Mouse (Mus musculus): ENCODE measurements around the gene Olfr669. TPM values are rescaled to one million over a fixed set of nuclear protein-coding genes. Genes with fewer than 3 reads are reported as not detected.
"Not testable (repeated sequence)": the region's sequence is repeated elsewhere in the genome, so short reads cannot be mapped to it uniquely, and the experiment has no call there.

Gene Olfr669
- not detected for total RNA-seq (2021)

DNA sequence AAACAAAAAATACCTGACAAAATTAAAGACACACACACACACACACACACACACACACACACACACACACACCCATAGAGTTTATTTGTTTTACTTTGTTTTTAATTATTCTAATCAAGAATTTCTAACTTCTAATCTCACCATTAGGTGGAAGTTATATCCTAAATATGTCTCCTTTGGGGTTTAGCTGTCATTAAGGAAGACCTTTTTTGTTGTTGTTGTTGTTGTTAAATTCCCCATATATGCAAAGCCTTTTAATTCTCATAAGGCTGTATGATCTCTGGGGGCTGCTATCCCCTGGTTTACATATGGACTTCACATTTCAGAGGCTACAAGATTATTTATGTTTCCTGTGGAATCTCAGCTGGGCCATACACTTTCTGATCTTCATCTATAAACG lies at the start of gene Olfr669:
Gene Olfr669, plus strand, starts transcription at position 301 of the 400 bp plus-strand sequence.
- no peak for DNase-seq

DNA sequence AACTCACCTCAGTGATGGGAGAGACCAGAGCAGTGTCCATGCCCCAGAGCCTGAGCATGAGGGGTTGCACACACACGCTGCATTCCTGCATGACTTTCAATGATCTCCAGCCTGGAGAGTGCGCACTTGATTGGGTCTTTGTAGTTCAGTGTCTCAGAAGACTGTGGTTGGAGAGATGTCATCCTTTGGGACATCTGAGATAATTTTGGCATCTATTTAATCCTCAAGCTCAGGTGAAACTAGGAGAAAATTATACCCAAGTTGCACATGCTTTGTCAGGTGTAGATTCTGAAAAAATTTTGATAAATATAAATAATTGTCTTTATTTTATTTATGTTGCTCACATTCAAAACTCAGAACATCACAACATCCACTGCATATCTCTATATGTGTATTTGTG lies 38.2 kb upstream of the Olfr669 start, which contains the start of gene Olfr666:
Gene Olfr666, minus strand, starts transcription at position 101 of the 400 bp plus-strand sequence.
- no peak for DNase-seq

DNA sequence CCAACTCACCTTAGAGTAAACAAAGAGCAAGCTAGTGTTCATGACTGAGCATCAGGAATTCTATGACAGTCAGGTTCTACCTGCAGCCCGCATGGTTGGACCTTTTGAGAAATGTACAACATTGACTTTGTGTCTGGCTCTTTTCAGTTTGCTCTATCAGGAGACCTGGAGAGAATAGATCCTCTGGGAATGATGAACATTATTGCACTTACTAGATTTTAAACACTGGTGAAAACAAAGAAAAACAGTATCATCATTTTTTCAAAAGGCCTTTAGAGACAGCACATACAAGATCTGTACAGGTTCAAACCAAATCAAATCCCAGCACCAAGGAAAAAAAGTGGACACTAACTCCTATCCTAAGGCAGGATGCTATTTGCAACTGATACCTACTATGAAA lies 12.7 kb upstream of the Olfr669 start, which contains the start of gene Olfr667:
Gene Olfr667, minus strand, starts transcription at position 101 of the 400 bp plus-strand sequence.
- no peak for DNase-seq

DNA sequence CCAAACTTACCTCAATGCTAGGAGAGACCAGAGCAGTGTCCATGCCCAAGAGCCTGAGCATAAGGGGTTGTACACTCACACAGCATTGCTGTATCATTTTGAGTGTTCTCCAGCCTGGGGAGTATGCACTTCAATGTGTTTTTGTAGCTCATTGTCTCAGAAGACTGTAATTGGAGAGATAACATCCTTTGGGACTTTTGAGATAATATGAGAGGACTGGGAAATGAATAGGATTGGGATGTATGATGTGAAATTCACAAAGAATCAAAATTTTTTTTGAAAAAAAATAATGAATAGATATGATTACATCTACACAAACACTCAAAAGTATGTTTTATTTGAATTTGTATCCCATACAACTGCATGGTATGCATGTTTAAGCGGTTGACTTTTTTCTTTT lies 6.1 kb upstream of the Olfr669 start, which contains the start of gene Olfr668:
Gene Olfr668, minus strand, starts transcription at position 101 of the 400 bp plus-strand sequence.
- no peak for DNase-seq

DNA sequence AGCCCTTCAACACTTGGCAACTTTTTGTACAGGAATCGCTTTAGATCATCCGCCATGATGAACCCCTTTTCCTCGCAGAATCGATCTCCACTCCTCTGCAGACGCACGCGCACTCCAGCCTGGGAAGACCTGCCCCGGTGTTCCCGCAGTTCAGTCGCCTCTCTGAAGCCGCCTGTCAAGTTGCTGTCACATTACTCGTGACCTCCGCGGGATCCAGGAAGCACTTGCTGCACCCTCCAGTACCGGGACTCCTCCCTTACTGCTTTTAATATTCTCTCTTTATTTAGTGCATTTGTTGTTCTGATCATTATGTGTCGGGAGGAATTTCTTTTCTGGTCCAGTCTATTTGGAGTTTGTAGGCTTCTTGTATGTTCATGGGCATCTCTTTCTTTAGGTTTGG lies 16.2 kb downstream of the Olfr669 start:
- not testable (repeated sequence) for DNase-seq

DNA sequence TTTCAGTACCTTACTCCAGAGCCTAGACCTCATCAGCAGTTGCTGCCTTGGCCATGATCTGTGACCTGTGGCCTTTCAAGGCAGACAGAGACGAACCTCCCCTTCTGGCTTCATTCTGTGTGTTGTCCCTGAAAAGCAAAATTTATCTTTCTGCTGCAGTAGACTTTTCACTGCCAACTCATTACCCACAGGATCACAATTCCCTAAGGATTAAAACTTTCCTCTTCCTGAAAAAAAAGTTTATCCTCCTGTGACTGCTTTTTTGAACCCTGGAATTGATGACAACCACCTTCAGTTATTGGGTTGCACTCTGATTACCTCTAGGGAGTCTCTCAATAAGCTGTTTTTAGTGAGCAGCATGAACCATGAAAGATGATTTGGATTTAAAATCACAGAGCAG lies 28.5 kb downstream of the Olfr669 start, which contains the start of gene Olfr670:
Gene Olfr670, minus strand, starts transcription at position 101 of the 400 bp plus-strand sequence.
- DNase-seq = no peak

DNA sequence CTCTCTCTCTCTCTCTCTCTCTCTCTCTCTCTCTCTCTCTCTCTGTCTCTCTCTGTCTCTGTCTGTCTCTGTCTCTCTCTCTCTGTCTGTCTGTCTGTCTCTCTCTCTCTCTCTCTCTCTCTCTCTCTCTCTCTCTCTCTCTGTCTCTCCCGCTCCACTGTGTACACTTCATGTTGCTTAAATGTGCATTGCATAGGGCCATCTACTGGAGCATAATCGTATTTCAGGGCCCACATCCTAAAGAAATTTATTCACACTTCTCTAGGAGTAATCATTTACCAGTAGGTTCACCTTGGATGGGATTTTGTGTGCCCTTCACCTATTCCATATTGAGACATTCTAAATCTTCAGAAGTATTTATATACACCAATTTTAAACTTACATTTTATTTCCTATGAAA lies 38.5 kb downstream of the Olfr669 start:
- not testable (repeated sequence) for DNase-seq

DNA sequence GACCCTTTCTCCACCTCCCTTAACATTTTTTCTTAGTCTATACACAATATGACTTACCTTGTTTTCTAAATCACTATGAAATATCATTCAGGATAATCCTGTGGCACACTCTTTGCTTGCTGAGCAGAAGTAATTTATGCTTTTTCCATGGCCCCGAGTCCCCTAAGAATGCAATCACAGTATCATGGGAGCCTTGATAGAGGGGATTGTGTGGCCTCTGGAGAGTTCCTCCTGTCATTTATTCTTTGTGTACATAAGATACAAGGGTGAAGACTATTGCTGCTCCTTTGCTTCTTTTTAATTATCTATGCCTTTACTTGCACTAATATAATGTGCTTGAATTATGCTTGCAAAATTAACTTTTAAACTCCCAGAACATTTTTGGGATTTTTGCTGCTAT lies 45.0 kb downstream of the Olfr669 start, which contains the start of gene Olfr671:
Gene Olfr671, minus strand, starts transcription at position 101 of the 400 bp plus-strand sequence.
- DNase-seq = no peak

Other genes starting within 250 kb of the Olfr669 start
- gene Olfr661, start 247.7 kb upstream of the Olfr669 start, total RNA-seq (2021) = not detected
- not detected for gene Usp17le, start 156.8 kb upstream of the Olfr669 start, total RNA-seq (2021)
- gene Usp17lb, start 91.6 kb upstream of the Olfr669 start, total RNA-seq (2021) = not detected
- gene Usp17la, start 77.2 kb upstream of the Olfr669 start, total RNA-seq (2021) = not detected
- not detected for gene Olfr665, start 56.2 kb upstream of the Olfr669 start, total RNA-seq (2021)
- not detected for gene Olfr666, start 38.3 kb upstream of the Olfr669 start, total RNA-seq (2021)
- not detected for gene Olfr667, start 12.8 kb upstream of the Olfr669 start, total RNA-seq (2021)
- gene Olfr668, start 6.2 kb upstream of the Olfr669 start, total RNA-seq (2021) = not detected
- not detected for gene Olfr670, start 28.4 kb downstream of the Olfr669 start, total RNA-seq (2021)
- gene Olfr671, start 44.9 kb downstream of the Olfr669 start, total RNA-seq (2021) = not detected
- gene Olfr672, start 67.8 kb downstream of the Olfr669 start, total RNA-seq (2021) = not detected
- not detected for gene Olfr675, start 94.2 kb downstream of the Olfr669 start, total RNA-seq (2021)
- gene Olfr676, start 98.5 kb downstream of the Olfr669 start, total RNA-seq (2021) = not detected
- gene Olfr677, start 117.1 kb downstream of the Olfr669 start, total RNA-seq (2021) = not detected
- gene Olfr678, start 130.2 kb downstream of the Olfr669 start, total RNA-seq (2021) = not detected
- not detected for gene Olfr679, start 147.0 kb downstream of the Olfr669 start, total RNA-seq (2021)
- not detected for gene Olfr680-ps1, start 158.6 kb downstream of the Olfr669 start, total RNA-seq (2021)
- gene Olfr681, start 182.6 kb downstream of the Olfr669 start, total RNA-seq (2021) = not detected
- not detected for gene Olfr683, start 212.8 kb downstream of the Olfr669 start, total RNA-seq (2021)
- gene Olfr684, start 229.4 kb downstream of the Olfr669 start, total RNA-seq (2021) = not detected

Measured in layer of hippocampus, postnatal 36 days (tissue).